Mouse (Mus musculus): ENCODE data around the gene Jaml.

Gene Jaml

GRCm38 (mm10) chr9:45122209-45122761, 43.3 kb downstream of the Jaml start:
- DNase-seq, result peak; percentile 54

- no peak for DNase-seq
Measured at GRCm38 (mm10) chr9:45125211-45125610, 46.2 kb downstream of the Jaml start.

- DNase-seq, result no peak
Measured at GRCm38 (mm10) chr9:45126941-45127340, 48.0 kb downstream of the Jaml start.

DNA sequence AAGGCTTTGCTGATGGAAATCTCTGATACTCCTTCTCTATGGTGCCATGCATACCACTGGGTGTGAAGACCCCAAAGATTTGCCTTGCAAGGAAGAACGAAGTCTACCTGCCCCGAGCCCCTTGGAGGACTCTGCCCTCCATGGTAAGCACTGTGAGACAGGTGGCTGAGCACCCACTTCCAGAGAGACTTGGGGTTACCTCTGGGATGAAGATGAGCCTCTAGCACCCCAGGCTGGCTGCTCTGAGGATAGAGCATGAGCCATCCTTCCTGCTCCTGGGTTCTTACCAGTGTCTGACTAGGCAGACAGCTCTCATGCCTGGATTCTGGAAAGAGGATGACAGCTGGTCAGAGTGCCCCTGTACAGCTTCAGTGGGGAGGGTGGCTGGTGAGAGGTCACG, 51.1 kb downstream of the Jaml start:
- no peak for DNase-seq

DNA sequence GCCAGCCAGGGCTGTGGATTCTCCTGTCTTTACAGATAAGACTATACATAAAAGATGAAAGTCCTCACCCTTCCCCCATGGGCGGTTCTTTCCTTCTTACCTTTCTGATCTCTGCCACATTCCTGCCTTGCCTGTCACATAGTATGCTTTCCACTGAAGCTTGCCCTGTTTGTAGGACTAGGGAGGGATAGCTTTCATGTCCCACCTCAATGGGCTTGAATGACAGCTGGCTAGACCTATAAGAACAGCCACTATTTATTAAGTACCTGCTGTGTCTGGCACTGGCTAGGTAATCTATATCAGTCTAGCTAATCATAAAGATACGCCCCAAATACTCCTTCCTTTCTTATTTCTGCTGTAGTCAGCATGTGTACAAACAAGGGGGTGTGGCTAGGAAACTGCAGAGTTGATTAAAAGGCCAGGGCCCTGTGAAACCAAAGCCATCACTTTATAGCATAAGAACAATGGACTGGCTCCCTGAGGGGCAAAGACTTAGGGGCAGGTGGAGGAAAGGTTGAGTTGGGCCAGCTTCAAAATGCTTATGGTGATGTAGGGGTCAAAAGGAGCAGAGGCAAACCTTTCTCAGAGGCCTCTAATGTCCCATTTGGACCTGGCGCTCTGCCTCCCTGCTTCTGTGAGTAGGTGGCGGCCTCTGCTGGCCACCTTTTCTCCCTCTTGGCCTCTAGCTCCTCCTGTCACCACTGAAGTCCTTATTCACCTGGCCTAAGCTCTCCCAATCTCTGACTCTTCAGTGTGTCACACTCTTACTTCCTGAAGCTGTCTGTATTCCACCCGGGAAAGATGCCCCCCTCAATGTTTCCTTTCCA, 54.7 kb downstream of the Jaml start:
- peak; percentile 52 for DNase-seq

DNA sequence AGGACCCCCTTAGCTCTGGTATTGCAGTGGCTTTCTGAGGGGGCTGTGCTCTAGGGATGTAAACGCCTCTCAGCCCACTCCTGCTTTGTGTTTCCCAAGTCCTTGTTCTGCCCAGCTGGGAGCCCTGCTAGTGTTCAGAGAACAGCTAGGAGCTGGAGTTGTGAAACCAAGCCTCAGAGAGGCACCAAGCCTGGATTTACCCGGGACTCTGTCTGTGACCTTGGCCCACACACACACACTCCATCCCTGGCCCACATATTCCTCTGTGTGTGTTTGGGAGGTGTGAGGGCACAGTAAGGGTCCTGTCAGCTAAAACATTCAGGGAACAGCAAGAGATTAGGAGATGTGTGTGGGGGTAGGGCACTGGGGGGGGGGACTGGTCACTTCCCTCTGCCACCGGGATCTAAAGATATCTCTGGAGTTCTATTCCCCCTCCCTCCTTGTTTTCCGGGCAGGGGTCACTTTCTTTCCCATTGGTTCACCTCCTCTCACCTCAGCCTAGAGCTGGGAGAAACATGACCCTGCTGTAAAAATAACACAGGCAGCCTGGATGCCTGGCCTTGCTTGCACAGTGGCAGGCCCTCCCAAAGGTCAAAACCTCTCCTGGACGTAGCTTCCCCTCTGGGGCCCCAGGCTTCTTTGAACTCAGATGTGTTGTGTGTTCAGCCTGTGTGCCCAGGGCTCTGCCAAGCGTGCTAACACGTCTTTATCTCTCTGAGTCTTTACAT, 57.6 kb downstream of the Jaml start:
- DNase-seq, result no peak

DNA sequence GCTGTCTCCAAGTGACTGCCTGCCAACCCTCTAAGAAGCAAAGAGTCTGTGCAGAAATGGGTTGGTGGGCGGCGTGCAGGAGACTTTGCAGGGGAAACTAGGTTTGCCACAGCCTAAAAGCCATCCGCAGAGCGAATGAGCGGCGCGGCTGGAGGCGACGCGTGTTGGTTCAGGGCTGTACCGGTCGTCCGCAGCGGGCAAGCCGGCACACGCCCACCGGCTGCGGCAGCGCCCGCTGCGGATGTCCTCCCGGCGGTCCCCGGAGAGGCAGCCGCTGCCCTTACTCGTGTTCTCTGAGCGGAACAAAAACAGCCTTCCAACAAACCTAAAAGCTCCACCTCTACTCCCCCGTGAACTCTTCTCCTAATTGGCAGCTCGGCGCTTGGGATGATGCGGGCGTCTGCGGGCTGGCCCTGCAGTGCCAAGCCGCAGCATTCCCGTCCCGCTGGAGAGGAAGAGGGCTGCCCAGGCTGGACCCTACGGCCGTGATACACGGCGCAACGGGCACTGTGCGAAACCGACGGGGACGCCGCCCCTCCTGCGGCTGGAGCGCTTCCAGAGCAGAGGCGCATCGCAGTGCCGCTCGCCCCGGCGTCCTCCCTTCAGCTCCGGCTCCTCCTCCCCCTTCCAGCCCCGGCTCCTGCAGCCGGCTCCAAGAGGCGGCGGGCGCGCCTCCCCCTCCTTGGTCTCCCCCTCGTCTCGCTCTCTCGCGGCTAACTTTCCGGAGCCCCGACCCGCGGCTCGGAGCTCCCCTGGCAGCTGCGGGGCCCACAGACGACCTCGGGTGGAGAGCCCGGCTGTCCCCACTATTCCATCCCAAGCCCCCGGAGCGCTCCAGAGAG, 59.4 kb downstream of the Jaml start, which contains the start of gene Scn4b:
TSS of gene Scn4b (plus strand) at position 205 of the 842 bp plus-strand sequence.
- DNase-seq, result peak; percentile 35

DNA sequence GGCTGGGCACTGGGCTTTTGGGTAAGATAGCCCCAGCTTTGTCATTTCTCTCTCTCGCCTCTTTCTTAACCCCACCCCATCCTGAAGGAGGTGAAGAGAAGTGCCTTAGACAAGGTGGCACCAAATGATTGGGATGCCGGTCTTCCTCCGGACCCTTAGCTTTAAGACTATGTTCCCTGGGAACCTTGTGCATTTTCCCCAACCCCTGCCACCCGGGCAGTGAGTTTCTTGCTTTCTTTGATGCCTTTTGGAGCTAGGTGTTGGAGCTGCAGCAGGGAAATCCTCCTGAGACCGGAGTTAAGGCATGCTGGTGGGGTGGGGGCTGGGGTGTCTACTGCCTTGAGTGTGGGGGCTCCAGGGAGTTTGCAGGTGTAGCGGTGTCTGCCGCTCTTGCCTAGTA, 60.1 kb downstream of the Jaml start:
- DNase-seq, result no peak

GRCm38 (mm10) chr9:45140945-45141344, 62.0 kb downstream of the Jaml start:
- DNase-seq, result no peak

DNA sequence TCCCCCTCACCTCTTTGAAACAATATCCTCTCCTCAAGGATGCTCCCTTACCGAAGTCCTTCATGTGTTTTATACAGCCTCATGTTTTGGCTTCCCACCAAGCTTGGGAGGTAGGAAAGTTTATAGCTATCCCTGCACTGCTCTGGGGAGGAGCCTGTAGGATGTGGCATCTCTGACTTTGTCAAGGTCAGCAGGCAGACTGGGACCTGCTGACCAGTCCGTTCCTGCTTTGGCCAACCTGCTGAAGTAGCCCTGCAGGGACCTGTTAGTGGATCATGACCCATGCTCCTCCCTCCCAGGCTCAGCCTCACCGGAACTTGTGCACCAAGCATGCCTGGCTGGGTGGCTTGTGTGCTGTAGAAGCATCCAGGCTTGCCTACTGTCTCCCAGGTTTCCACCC, 63.7 kb downstream of the Jaml start:
- DNase-seq, result no peak

GRCm38 (mm10) chr9:45145533-45146266, 66.7 kb downstream of the Jaml start:
- no peak for DNase-seq

GRCm38 (mm10) chr9:45146267-45146597, 67.2 kb downstream of the Jaml start:
- DNase-seq, result peak; percentile 83

- no peak for DNase-seq
Measured at GRCm38 (mm10) chr9:45150933-45151332, 72.0 kb downstream of the Jaml start.

DNA sequence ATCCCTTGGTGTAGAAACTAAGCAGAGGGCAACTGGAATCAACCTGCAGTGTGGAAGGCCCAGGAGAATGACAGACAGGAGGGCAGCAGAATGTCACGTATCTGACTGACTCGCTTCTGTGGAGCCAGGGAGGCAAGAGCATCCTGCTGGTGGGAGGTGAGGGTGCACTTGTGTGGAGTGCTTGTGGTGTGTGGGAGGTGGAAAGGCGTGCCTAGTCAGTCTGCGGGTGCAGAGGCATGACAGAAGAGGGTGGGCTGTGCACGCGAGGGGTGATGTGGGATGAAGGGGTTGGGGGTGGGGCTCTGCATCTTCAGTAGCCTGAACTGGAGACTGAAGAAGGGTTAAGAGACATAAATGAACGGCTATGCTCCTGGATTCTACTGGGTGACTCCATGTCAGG, 74.4 kb downstream of the Jaml start:
- DNase-seq, result no peak

Data from right cerebral cortex, postnatal 4 days (tissue).